Mouse (Mus musculus): Measurements from ENCODE around the gene Gys1.
A peak's percentile ranks its signal among the peaks of the same experiment; 100 is the strongest.

GRCm38 (mm10) chr7:45403532-45404261, 30.9 kb upstream of the Gys1 start:
- TF ChIP-seq CTCF (IDR thresholded peaks at IDR 0.05; ENCODE audit: low read depth) (peak; percentile 72), EP300 (IDR thresholded peaks at IDR 0.05; ENCODE audit: low read depth) (no peak)
